Mouse (Mus musculus) thymus, adult 2 months (tissue): ENCODE measurements around the gene Gm11096.

ENCODE experiments used
- CTCF ChIP-seq: fragments of 200-500 bp; IDR thresholded peaks from 2 replicates; pipeline ENCODE4 v1.5.1; 2012; ENCODE audit warnings: mild to moderate bottlenecking, control low read depth, low read length, moderate library complexity, borderline replicate concordance; ENCODE audit not compliant: control insufficient read depth, poor library complexity, insufficient read depth; ENCODE audit errors: extremely low read depth
- POLR2A ChIP-seq: fragments of 200-500 bp; IDR thresholded peaks from 2 replicates; pipeline ENCODE4 v1.6.1; 2012; ENCODE audit warnings: mild to moderate bottlenecking, low read length, control low read depth, moderate library complexity; ENCODE audit not compliant: control insufficient read depth, poor library complexity, insufficient read depth; ENCODE audit errors: extremely low read depth

GRCm38 (mm10) chr17:81473363-81473762, 31.8 kb downstream of the Gm11096 start:
- TF ChIP-seq CTCF, result no peak
- TF ChIP-seq POLR2A, result no peak
